Mouse (Mus musculus): Measurements from ENCODE around the gene Slc22a21.

GRCm38 (mm10) chr11:53954653-53955052 lies 25.5 kb downstream of the Slc22a21 start:
- no peak for TF ChIP-seq GATA1 (IDR thresholded peaks at IDR 0.05; ENCODE audit: borderline replicate concordance, low read length)
- no peak for TF ChIP-seq FLI1 (IDR thresholded peaks at IDR 0.05; ENCODE audit: low read length)

All from megakaryocyte, embryonic 14.5 days (primary cell).